Mouse (Mus musculus) MEL (cell line): ENCODE data around the gene Emp2. TPM values are rescaled to one million over a fixed set of nuclear protein-coding genes. Genes with fewer than 3 reads are reported as not detected.

Source experiments
- DNase-seq: peaks from one replicate; pipeline ENCODE4 v3.0.0; 2011; ENCODE audit warnings: low read depth, low spot score
- H3K27ac ChIP-seq: 2 replicates; pipeline ENCODE4 v1.5.1; 2012; ENCODE audit warnings: low read depth, mild to moderate bottlenecking, control low read depth, low read length, moderate library complexity; ENCODE audit not compliant: control insufficient read depth
- H3K27me3 ChIP-seq, 2 experiments: fragments of 150-350 bp in 1 of 2; sonication (generic) in 1 of 2; 2 replicates each; pipeline ENCODE4 v1.6.1; 2012; ENCODE audit warnings: low read length in 2 of 2, mild to moderate bottlenecking in 2 of 2, improper control_type of control experiment in 1 of 2, moderate library complexity in 1 of 2; ENCODE audit not compliant: insufficient read depth in 2 of 2, control insufficient read depth in 1 of 2
- H3K36me3 ChIP-seq, 2 experiments: 2 replicates each; pipeline ENCODE4 v1.6.1; 2012 to 2014; ENCODE audit warnings: low read length in 2 of 2, improper control_type of control experiment in 1 of 2, inconsistent platforms in 1 of 2, mild to moderate bottlenecking in 1 of 2; ENCODE audit not compliant: insufficient read depth in 2 of 2, control insufficient read depth in 1 of 2
- H3K4me1 ChIP-seq, 2 experiments: fragments of 150-350 bp in 1 of 2; sonication (generic) in 1 of 2; 2 replicates each; pipeline ENCODE4 v1.6.1; 2012; ENCODE audit warnings: low read length in 2 of 2, improper control_type of control experiment in 1 of 2, mild to moderate bottlenecking in 1 of 2; ENCODE audit not compliant: insufficient read depth in 2 of 2, control insufficient read depth in 1 of 2
- H3K4me3 ChIP-seq, 2 experiments: fragments of 150-350 bp in 1 of 2; sonication (generic) in 1 of 2; 2 replicates each; pipeline ENCODE4 v1.5.1; 2012; ENCODE audit warnings: low read depth in 2 of 2, low read length in 2 of 2, mild to moderate bottlenecking in 2 of 2, moderate library complexity in 2 of 2, control low read depth in 1 of 2, improper control_type of control experiment in 1 of 2; ENCODE audit not compliant: control insufficient read depth in 1 of 2, insufficient read depth in 1 of 2
- H3K79me2 ChIP-seq: 2 replicates; pipeline ENCODE4 v1.6.1; 2012; ENCODE audit warnings: mild to moderate bottlenecking, low read length, moderate library complexity; ENCODE audit not compliant: control insufficient read depth, poor library complexity, insufficient read depth
- H3K9ac ChIP-seq: 2 replicates; pipeline ENCODE4 v1.6.1; 2012; ENCODE audit warnings: low read depth, mild to moderate bottlenecking, control low read depth, low read length, moderate library complexity; ENCODE audit not compliant: control insufficient read depth, poor library complexity, severe bottlenecking
- H3K9me3 ChIP-seq: fragments of 150-350 bp; sonication (generic); replicated peaks from 2 replicates; pipeline ENCODE4 v1.6.1; 2012; ENCODE audit warnings: mild to moderate bottlenecking, low read length, improper control_type of control experiment, moderate library complexity; ENCODE audit not compliant: insufficient read depth
- CHD2 ChIP-seq: IDR thresholded peaks from 2 replicates; pipeline ENCODE4 v1.6.1; 2011; ENCODE audit warnings: low read length, improper control_type of control experiment
- E2F4 ChIP-seq: IDR thresholded peaks from 2 replicates; pipeline ENCODE4 v1.6.1; 2011; ENCODE audit warnings: low read depth, low read length, improper control_type of control experiment, borderline replicate concordance
- EP300 ChIP-seq, 2 experiments: IDR thresholded peaks; 2 replicates each; pipeline ENCODE4 v1.6.1; 2011; ENCODE audit warnings: improper control_type of control experiment in 2 of 2, low read length in 2 of 2, low read depth in 1 of 2, mild to moderate bottlenecking in 1 of 2
- GABPA ChIP-seq: IDR thresholded peaks from 2 replicates; pipeline ENCODE4 v1.6.1; 2012; ENCODE audit warnings: low read depth, mild to moderate bottlenecking, inconsistent platforms, low read length, improper control_type of control experiment, moderate library complexity
- HCFC1 ChIP-seq: IDR thresholded peaks from 2 replicates; pipeline ENCODE4 v1.6.1; 2012; ENCODE audit warnings: low read depth, mild to moderate bottlenecking, inconsistent platforms, low read length, improper control_type of control experiment, moderate library complexity
- KAT2A ChIP-seq: conservative IDR thresholded peaks from 2 replicates; pipeline ENCODE4 v1.6.1; 2012; ENCODE audit warnings: low read depth, low read length, improper control_type of control experiment, inconsistent platforms
- MAFK ChIP-seq: IDR thresholded peaks from 2 replicates; pipeline ENCODE4 v1.6.1; 2011; ENCODE audit warnings: low read depth, mild to moderate bottlenecking, low read length, improper control_type of control experiment, borderline replicate concordance
- MAZ ChIP-seq: IDR thresholded peaks from 2 replicates; pipeline ENCODE4 v1.6.1; 2012; ENCODE audit warnings: low read depth, mild to moderate bottlenecking, inconsistent platforms, low read length, improper control_type of control experiment
- MYB ChIP-seq: IDR thresholded peaks from 2 replicates; pipeline ENCODE4 v1.6.1; 2011; ENCODE audit warnings: mild to moderate bottlenecking, low read depth, low read length, improper control_type of control experiment
- NELFE ChIP-seq: IDR thresholded peaks from 2 replicates; pipeline ENCODE4 v1.6.1; 2011; ENCODE audit warnings: low read depth, low read length, improper control_type of control experiment
- POLR2A ChIP-seq, 2 experiments: IDR thresholded peaks; 2 replicates each; pipeline ENCODE4 v1.6.1; 2011 to 2012; ENCODE audit warnings: low read length in 2 of 2, mild to moderate bottlenecking in 2 of 2, control low read depth in 1 of 2, improper control_type of control experiment in 1 of 2, low read depth in 1 of 2, moderate library complexity in 1 of 2; ENCODE audit not compliant: control insufficient read depth in 1 of 2, insufficient read depth in 1 of 2, poor library complexity in 1 of 2
- POLR2AphosphoS2 ChIP-seq: IDR thresholded peaks from 2 replicates; pipeline ENCODE4 v1.6.1; 2011; ENCODE audit warnings: low read length, improper control_type of control experiment
- RAD21 ChIP-seq: IDR thresholded peaks from 2 replicates; pipeline ENCODE4 v1.6.1; 2011; ENCODE audit warnings: mild to moderate bottlenecking, low read depth, low read length, improper control_type of control experiment
- SMC3 ChIP-seq: IDR thresholded peaks from 2 replicates; pipeline ENCODE4 v1.6.1; 2011; ENCODE audit warnings: low read depth, low read length, improper control_type of control experiment
- TCF12 ChIP-seq: IDR thresholded peaks from 2 replicates; pipeline ENCODE4 v1.6.1; 2014; ENCODE audit warnings: low read depth, mild to moderate bottlenecking, inconsistent platforms, low read length, improper control_type of control experiment, moderate library complexity
- UBTF ChIP-seq: IDR thresholded peaks from 2 replicates; pipeline ENCODE4 v1.6.1; 2012; ENCODE audit warnings: low read depth, mild to moderate bottlenecking, inconsistent platforms, low read length, improper control_type of control experiment, moderate library complexity, borderline replicate concordance; ENCODE audit not compliant: insufficient read depth
- polyA plus RNA-seq, 2 experiments: library from polyadenylated mRNA; stranded (reverse) in 1 of 2; unstranded in 1 of 2; fragments of >175 nt in 1 of 2; fragments of >200 nt in 1 of 2; gene quantifications; 2 replicates each; pipeline versions ENCODE4 v1.2.1 to v1.2.4; 2012; ENCODE audit warnings: low replicate concordance in 2 of 2, low read depth in 1 of 2; ENCODE audit not compliant: insufficient read length in 2 of 2, insufficient read depth in 1 of 2, missing spikeins in 1 of 2
- total RNA-seq: library from RNA; depleted of rRNA; stranded (reverse); fragments of 300-350 nt; gene quantifications from 2 replicates; pipeline ENCODE4 v1.2.3, GENCODE M21; 2012

Gene Emp2
- total and polyA plus RNA-seq, 3 experiments: not detected

- Histone ChIP-seq H3K27me3 (0 out of 4 replicates have a peak, but pooled peaks cover 0 to 2% of the 10 kb centered on the region in 2 experiments), H3K27ac (no peak overlapping the region), H3K9me3 (no peaks in the 10 kb centered on the region), H3K9ac (no peak overlapping the region), H3K4me1 (no peaks in the 10 kb centered on the region), H3K36me3 (no peaks in the 10 kb centered on the region), H3K4me3 (no peak overlapping the region), H3K79me2 (no peaks in the 10 kb centered on the region)
- no peak for DNase-seq
- TF ChIP-seq UBTF: no peak
- TF ChIP-seq MAFK: no peak
- no peak for TF ChIP-seq CHD2
- TF ChIP-seq EP300 (IDR thresholded peaks at IDR 0.05; ENCODE audit: low read depth in 1 of 2, low read length in 2 of 2): no peak
- TF ChIP-seq POLR2A (IDR thresholded peaks at IDR 0.05; ENCODE audit: control insufficient read depth in 1 of 2, insufficient read depth in 1 of 2, low read depth in 1 of 2, low read length in 2 of 2, poor library complexity in 1 of 2): no peak
- TF ChIP-seq KAT2A: no peak
- no peak for TF ChIP-seq TCF12
- TF ChIP-seq E2F4: no peak
- TF ChIP-seq POLR2AphosphoS2: no peak
- TF ChIP-seq HCFC1: no peak
- no peak for TF ChIP-seq RAD21
Observed at GRCm38 (mm10) chr16:10327563-10328333, 14.0 kb upstream of the Emp2 start.

GRCm38 (mm10) chr16:10319914-10320569, 6.3 kb upstream of the Emp2 start:
- no peaks in the 10 kb centered on the region for H3K36me3 ChIP-seq
- TF ChIP-seq GABPA (no peak), NELFE (no peak), MAZ (no peak), SMC3 (no peak), MYB (no peak)
- TF ChIP-seq, all 39 proteins: peak for 0
- H3K27ac ChIP-seq: no peak overlapping the region
- DNase-seq: no peak
- no peaks in the 10 kb centered on the region for H3K27me3 ChIP-seq
- H3K9ac ChIP-seq: no peak overlapping the region
- H3K4me1 ChIP-seq: no peaks in the 10 kb centered on the region
- no peaks in the 10 kb centered on the region for H3K79me2 ChIP-seq
- no peak overlapping the region for H3K4me3 ChIP-seq
- H3K9me3 ChIP-seq: no peaks in the 10 kb centered on the region
